Mouse (Mus musculus) c-Kit-negative CD71-positive TER-119-positive erythroid progenitor cells, embryonic 14.5 days (primary cell): ENCODE data around the gene Phc3.
"Not testable (repeated sequence)": the region's sequence is repeated elsewhere in the genome, so short reads cannot be mapped to it uniquely, and the experiment has no call there.

ENCODE experiments used
- DNase-seq: peaks from one replicate; pipeline ENCODE4 v3.0.0-alpha.2; 2013; ENCODE audit warnings: low read depth, low spot score

Gene Phc3

GRCm38 (mm10) chr3:30876709-30877108, 92.5 kb downstream of the Phc3 start:
- no peak for DNase-seq

DNA sequence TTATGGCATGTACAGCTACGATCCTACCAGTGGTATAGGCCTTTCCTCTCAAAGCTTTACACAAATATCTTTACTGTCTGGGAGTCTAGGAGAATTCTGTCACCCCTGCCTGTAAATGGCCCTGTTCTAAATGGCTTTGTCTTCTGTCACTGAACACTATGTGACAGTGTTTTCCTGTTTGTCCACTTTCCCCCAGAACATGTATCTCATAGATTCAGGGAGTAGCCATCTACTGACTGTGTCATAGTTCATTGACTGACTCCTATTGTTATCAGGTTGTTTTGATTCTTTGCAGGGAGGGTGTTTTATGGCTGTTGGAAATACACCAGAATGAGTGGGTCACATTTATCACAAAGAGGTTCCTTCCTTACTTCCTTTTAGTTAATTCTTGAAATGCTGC, 99.2 kb downstream of the Phc3 start:
- DNase-seq: no peak

DNA sequence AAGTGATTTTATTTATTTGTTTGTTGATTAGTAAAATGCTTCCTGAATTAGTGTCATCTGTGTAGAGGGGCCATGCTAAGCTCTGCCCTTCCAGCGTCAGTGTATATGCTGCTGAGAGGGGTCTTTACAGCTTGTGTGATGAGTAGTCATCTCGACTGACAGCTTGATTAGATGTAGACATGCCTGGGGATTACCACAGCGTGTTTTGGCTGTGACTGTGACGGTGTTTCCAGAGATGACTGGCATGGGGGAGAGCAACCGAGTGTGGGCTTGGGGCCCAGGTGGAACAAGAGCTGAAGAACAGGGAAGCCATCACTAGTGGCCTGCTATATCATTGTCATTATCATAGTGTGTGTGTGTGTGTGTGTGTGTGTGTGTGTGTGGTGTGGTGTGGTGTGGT, 100.6 kb downstream of the Phc3 start:
- DNase-seq: no peak

GRCm38 (mm10) chr3:30868176-30868575, 101.0 kb downstream of the Phc3 start:
- DNase-seq: no peak

DNA sequence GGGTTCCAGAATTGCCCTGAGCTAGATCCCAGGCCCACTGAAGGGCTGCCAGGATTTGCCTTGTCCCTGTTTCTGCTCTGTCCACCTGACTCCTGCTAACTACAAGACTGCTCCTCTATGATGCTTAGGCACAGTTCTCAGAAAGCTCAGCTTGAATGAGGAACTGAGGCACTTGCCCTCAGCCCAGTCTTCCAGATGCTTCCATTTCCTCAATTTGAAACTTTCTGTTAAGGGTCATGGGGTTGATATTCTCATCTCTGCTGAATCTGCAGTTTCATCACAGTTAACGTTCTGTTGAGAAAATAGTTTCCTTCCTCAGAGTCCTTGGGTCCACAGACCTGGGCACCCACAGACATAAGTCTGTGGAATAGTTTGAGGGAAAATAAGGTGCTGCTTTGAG, 104.6 kb downstream of the Phc3 start:
- no peak for DNase-seq

DNA sequence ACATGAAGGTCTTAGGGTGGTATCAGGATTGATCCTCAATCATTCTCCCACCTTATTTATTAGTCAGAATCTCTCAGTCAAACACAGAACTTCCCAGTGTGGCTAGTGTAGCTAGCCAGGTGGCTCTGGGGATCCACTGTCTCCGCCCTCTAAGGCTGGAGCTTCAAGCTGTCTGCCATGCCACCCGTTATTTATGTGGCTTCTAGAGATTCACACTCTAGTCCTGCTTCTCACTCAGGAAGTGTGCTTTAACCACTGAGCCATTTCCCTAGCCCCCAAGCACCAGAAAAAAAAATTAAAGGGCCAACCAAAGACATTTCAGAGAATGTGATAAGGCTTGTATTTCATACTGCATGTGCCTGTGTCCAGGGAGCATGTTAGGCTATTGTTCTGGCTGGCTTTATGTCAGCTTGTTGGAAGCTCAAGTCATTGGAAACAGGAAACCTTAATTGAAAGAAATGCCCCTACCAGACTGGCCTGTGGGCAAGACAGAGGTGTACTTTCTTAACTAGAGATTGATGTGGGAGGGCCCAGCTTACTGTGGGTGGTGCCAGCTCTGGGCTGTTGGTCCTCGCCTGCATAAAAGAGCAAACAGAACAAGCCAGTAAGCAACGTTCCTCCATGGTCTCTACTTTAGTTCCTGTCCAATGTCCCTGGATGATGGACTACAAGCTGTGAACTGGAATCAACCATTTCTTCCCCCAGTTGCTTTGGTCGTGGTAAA, 105.3 kb downstream of the Phc3 start:
- no peak for DNase-seq

- DNase-seq: no peak
These were observed 108.5 kb downstream of the Phc3 start for GRCm38 (mm10) chr3:30860705-30861104.

- DNase-seq: not testable (repeated sequence)
These were observed 109.6 kb downstream of the Phc3 start for GRCm38 (mm10) chr3:30859599-30859998.

DNA sequence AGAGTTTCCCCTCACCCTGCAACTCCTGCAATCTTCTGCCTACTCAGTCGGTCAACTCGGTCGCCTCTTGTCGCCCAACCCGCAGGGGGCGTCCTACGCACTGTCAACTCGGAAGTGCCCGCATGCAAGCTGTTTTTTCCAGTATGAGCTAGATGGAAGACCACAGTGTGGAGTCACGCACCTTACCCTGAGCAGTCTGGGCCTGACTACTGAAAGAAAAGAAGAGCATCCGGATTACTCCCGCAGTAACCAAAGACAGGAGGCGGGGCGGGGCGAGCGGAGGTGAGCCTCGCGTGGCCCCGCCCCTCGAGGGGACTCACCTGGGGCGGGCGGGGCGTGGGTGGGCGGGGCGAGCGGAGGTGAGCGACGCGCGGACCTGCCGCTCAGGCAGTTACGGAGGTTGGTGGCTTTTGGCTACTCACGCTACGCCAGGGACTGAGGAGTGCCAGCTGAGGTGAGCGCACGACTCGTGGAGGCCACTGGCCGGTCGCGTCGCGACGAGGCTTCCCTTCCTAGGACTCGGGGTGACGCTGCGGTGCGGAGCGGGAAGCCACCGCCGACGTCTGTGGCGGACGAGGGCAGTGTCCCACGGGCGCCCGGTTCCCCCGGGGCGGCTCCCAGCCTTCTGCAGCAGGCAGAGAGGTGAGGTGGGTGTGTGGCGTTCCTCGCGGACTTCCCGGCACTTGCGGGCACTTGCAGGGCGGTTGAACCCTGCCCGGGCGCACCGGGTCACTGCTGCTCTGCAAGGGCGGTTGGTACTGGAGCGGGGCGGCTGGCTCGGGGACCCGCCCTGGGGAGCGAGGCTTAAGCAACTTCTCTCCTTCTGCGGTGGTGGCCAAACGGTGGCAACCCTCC, 113.4 kb downstream of the Phc3 start, which contains the start of gene Gpr160:
TSS of gene Gpr160 (plus strand) at position 347 of the 855 bp plus-strand sequence.
- DNase-seq: no peak

DNA sequence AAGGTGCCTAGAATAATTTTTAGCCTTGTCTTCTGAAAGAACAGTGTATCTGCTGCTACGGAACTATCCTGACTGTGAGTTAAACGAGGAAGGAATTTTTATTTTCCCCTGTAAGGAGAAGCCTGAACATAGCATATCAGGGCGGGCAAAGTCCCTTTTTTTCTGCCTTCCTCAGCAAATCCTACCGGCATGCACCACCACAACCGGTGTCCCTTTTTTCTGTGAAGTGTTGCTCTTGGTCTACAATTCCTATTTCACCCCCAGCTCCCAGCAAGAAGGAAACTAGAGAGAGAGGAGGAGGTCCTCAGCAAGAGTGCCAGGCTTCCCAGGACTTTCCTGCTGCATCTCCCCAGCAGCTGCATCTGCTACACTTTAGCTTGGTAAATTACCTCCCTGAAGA, 115.6 kb downstream of the Phc3 start:
- DNase-seq: no peak

GRCm38 (mm10) chr3:30851422-30851821, 117.8 kb downstream of the Phc3 start:
- no peak for DNase-seq
